Mouse (Mus musculus) erythroblast, embryonic 14.5 days (primary cell): ENCODE data around the gene Mettl21c.

Experiments
- GATA1 ChIP-seq: IDR thresholded peaks from 2 replicates; pipeline ENCODE4 v1.6.1; 2012; ENCODE audit warnings: low read length, inconsistent platforms, mixed read lengths
- TAL1 ChIP-seq: IDR thresholded peaks from 3 replicates; pipeline ENCODE4 v1.6.1; 2012; ENCODE audit warnings: low read length, inconsistent platforms, mixed read lengths

DNA sequence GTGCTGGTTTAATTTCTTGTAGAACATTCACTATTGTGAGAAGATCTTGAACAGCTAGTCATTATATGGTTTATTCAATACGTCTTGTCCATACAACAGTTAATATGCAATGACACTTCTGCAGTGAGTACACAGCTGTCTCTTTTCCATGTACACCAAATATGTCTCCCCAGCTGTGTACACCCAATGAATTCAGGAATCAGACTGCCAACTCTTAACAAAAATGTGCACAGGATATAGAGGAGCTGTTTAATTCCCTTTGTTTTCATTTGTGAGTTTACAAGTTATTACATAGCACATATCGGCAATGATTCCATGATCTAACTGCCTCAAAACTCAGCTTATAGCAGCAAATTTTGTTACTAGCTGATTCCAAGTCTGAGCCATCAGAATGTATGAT, 15.3 kb downstream of the Mettl21c start:
- TF ChIP-seq TAL1, result no peak
- no peak for TF ChIP-seq GATA1
